Comparison of ENCODE assay signal across 8 mouse cellular contexts in genomic region chr2:148406160-148406970, GRCm38 (mm10). TPM values are rescaled to one million over a fixed set of nuclear protein-coding genes. Genes with fewer than 3 reads are reported as not detected.
DNase-seq lines count a peak whose midpoint lies in the region; ATAC-seq and TF ChIP-seq lines count a peak whose summit lies in the region.

No protein-coding gene starts in this region.

- no peaks in the 10 kb centered on the region for H3K9me3 ChIP-seq in forebrain, postnatal 0 days (ENCODE audit: low read length)
- no peaks in the 10 kb centered on the region for H3K9me3 ChIP-seq in neural tube, embryonic 13.5 days

- H3K27me3 ChIP-seq in cerebellum, adult 2 months (ENCODE audit: control insufficient read depth, insufficient read depth, low read length): peaks cover 2% of the 10 kb centered on the region; the same call in 1 of the 2 replicates
- peaks cover 31% of the 10 kb centered on the region for H3K27me3 ChIP-seq in forebrain, postnatal 0 days (ENCODE audit: insufficient read depth, low read length)
- H3K27me3 ChIP-seq in neural tube, embryonic 13.5 days: peaks cover 56% of the 10 kb centered on the region

- no peak overlapping the region for H3K9ac ChIP-seq in forebrain, postnatal 0 days
- H3K9ac ChIP-seq in neural tube, embryonic 13.5 days: peak overlapping the region; percentile 61

- peak; percentile 17; the same call in 1 of the 2 replicates for ATAC-seq in forebrain, postnatal 0 days
- ATAC-seq in neural tube, embryonic 13.5 days (ENCODE audit: low read depth): no peak

- peak overlapping the region; percentile 54 for H3K4me2 ChIP-seq in forebrain, postnatal 0 days (ENCODE audit: low read depth)
- H3K4me2 ChIP-seq in neural tube, embryonic 13.5 days: peak overlapping the region; percentile 66

- no peaks in the 10 kb centered on the region; the same call in 1 of the 2 replicates for H3K4me1 ChIP-seq in cerebellum, adult 2 months (ENCODE audit: control insufficient read depth, insufficient read depth, low read length)
- H3K4me1 ChIP-seq in forebrain, postnatal 0 days (ENCODE audit: insufficient read depth): peaks cover 18% of the 10 kb centered on the region; the same call in 1 of the 2 replicates
- H3K4me1 ChIP-seq in lung, adult 2 months (ENCODE audit: control insufficient read depth, insufficient read depth, low read length): 0 out of 2 replicates have a peak, but pooled peaks cover 2% of the 10 kb centered on the region
- peaks cover 29% of the 10 kb centered on the region for H3K4me1 ChIP-seq in neural tube, embryonic 13.5 days (replicated peaks)

- H3K4me3 ChIP-seq in cerebellum, adult 2 months (replicated peaks; ENCODE audit: insufficient read depth, low read depth, low read length): peak overlapping the region; percentile 6
- peak overlapping the region; percentile 25 for H3K4me3 ChIP-seq in forebrain, postnatal 0 days (ENCODE audit: low read depth, low read length)
- H3K4me3 ChIP-seq in lung, adult 2 months (replicated peaks; ENCODE audit: extremely low read depth, low read depth, low read length): peak overlapping the region; percentile 88
- peak overlapping the region; percentile 40 for H3K4me3 ChIP-seq in neural tube, embryonic 13.5 days

- no peak for TF ChIP-seq POLR2A in cerebellum, adult 2 months (IDR thresholded peaks at IDR 0.05; ENCODE audit: borderline replicate concordance, insufficient read depth, low read length)
- peak; percentile 51; the same call in 1 of the 2 replicates for TF ChIP-seq POLR2A in lung, adult 2 months (IDR thresholded peaks at IDR 0.05; ENCODE audit: borderline replicate concordance, extremely low read depth, low read depth, low read length)

- no peak for TF ChIP-seq CTCF in cerebellum, adult 2 months (IDR thresholded peaks at IDR 0.05; ENCODE audit: borderline replicate concordance, insufficient read depth, low read depth, low read length)
- TF ChIP-seq CTCF in forebrain, postnatal 0 days (IDR thresholded peaks at IDR 0.05; ENCODE audit: low read depth): peak; percentile 55
- peak; percentile 29; the same call in 1 of the 2 replicates for TF ChIP-seq CTCF in lung, adult 2 months (IDR thresholded peaks at IDR 0.05; ENCODE audit: insufficient read depth, low read length)

- H3K27ac ChIP-seq in cerebellum, adult 2 months (ENCODE audit: insufficient read depth, low read length): no peak overlapping the region
- H3K27ac ChIP-seq in forebrain, postnatal 0 days (ENCODE audit: low read depth, low read length): no peak overlapping the region
- no peak overlapping the region for H3K27ac ChIP-seq in neural tube, embryonic 13.5 days (replicated peaks)

- H3K36me3 ChIP-seq in forebrain, postnatal 0 days (ENCODE audit: insufficient read depth): no peaks in the 10 kb centered on the region
- no peaks in the 10 kb centered on the region for H3K36me3 ChIP-seq in neural tube, embryonic 13.5 days

- no peak for DNase-seq in cerebellum, adult 2 months
- DNase-seq in cerebellum, adult 9-10 months: no peak
- DNase-seq in adrenal gland, postnatal 10 days: peak; percentile 50
- peak; percentile 53 for DNase-seq in forebrain, postnatal 0 days
- DNase-seq in kidney, adult 11 months: peak; percentile 25
- DNase-seq in lung, adult 2 months: peak; percentile 58
- peak; percentile 80 for DNase-seq in thymus, postnatal 4 days

- 15% methylated on average over 34 of the region's 34 CpGs for WGBS in cerebellum, adult 2 months
- WGBS in forebrain, postnatal 0 days: 9% methylated on average over 34 of the region's 34 CpGs
- WGBS in lung, adult 2 months: 10% methylated on average over 34 of the region's 34 CpGs
- WGBS in neural tube, embryonic 13.5 days: 12% methylated on average over 34 of the region's 34 CpGs

RNA-seq across cellular contexts. Expression of gene Thbd, which starts 1.6 kb away (rescaled TPM):
- polyA plus RNA-seq in cerebellum, adult 2 months (2012; rRNA removed): 6.3 and 6.5 TPM in 2 replicates
- 10 to 100 TPM; 28.9 to 29.5 TPM for total RNA-seq in adrenal gland, postnatal 10 days (2021)
- 16.2 and 24.2 TPM in 2 replicates for total RNA-seq in forebrain, postnatal 0 days (2014; rRNA removed)
- polyA plus RNA-seq in forebrain, postnatal 0 days (2015; fragmentation: Nextera tagmentation; extraction: Ambion mirVana): 9.6 and 11.1 TPM in 2 replicates
- polyA plus RNA-seq in lung, adult 2 months (2012; rRNA removed): 550 and 598 TPM in 2 replicates
- polyA plus RNA-seq in neural tube, embryonic 13.5 days (2015; fragmentation: Nextera tagmentation; extraction: Ambion mirVana): 8.7 and 10.0 TPM in 2 replicates

RNA-seq across cellular contexts. Expression of gene Sstr4, which starts 11.2 kb away (rescaled TPM):
- polyA plus RNA-seq in cerebellum, adult 2 months (2012; rRNA removed): 0.89 and 1.1 TPM in 2 replicates
- total RNA-seq in adrenal gland, postnatal 10 days (2021): under 1 TPM; 0.55 to 0.60 TPM
- total RNA-seq in forebrain, postnatal 0 days (2014; rRNA removed): 10.7 and 12.1 TPM in 2 replicates
- polyA plus RNA-seq in forebrain, postnatal 0 days (2015; fragmentation: Nextera tagmentation; extraction: Ambion mirVana): 1.9 and 2.8 TPM in 2 replicates
- polyA plus RNA-seq in lung, adult 2 months (2012; rRNA removed): 8.3 and 10.8 TPM in 2 replicates
- 1.7 and 2.9 TPM in 2 replicates for polyA plus RNA-seq in neural tube, embryonic 13.5 days (2015; fragmentation: Nextera tagmentation; extraction: Ambion mirVana)

RNA-seq across cellular contexts. Expression of gene Cd93, which starts 37.0 kb away (rescaled TPM):
- polyA plus RNA-seq in cerebellum, adult 2 months (2012; rRNA removed): 2.8 and 3.2 TPM in 2 replicates
- total RNA-seq in adrenal gland, postnatal 10 days (2021): 10 to 100 TPM; 70.6 to 91.4 TPM
- 15.2 and 22.4 TPM in 2 replicates for total RNA-seq in forebrain, postnatal 0 days (2014; rRNA removed)
- polyA plus RNA-seq in forebrain, postnatal 0 days (2015; fragmentation: Nextera tagmentation; extraction: Ambion mirVana): 4.0 and 4.5 TPM in 2 replicates
- 81.8 and 82.1 TPM in 2 replicates for polyA plus RNA-seq in lung, adult 2 months (2012; rRNA removed)
- polyA plus RNA-seq in neural tube, embryonic 13.5 days (2015; fragmentation: Nextera tagmentation; extraction: Ambion mirVana): 9.2 TPM in 2 replicates

Comparison
In these comparisons a context has a peak if more than half of its experiments do, and no peak if none do; other contexts are left out.
1. DNase-seq: peak in adrenal gland, postnatal 10 days (single experiment), forebrain, postnatal 0 days (single experiment), kidney, adult 11 months (single experiment), lung, adult 2 months (single experiment) and thymus, postnatal 4 days (single experiment); none in cerebellum, adult 2 months (0 of 2) and cerebellum, adult 9-10 months (single experiment).
2. H3K4me3 ChIP-seq: peak in every context shown above with its lines; median percentile 88 in lung, adult 2 months; 40 in neural tube, embryonic 13.5 days; 25 in forebrain, postnatal 0 days; 6 in cerebellum, adult 2 months.
3. RNA of gene Thbd, which starts 1.6 kb away (polyA plus RNA-seq): 550 to 598 TPM in lung, adult 2 months; 9.6 to 11.1 TPM in forebrain, postnatal 0 days, 8.7 to 10.0 TPM in neural tube, embryonic 13.5 days and 6.3 to 6.5 TPM in cerebellum, adult 2 months; every median in the first group is over 10 times any median in the second.